Mouse (Mus musculus) adrenal gland (tissue): Measurements from ENCODE around the gene Tm4sf5.
"Not testable (repeated sequence)": the region's sequence is repeated elsewhere in the genome, so short reads cannot be mapped to it uniquely, and the experiment has no call there.

Experiments
- intact Hi-C: fragments of 180-260 bp; cut with DNase I; formaldehyde crosslinking; loops from one replicate; pipeline ENCODE4 v1.15.1; 2025
- long read RNA-seq, 2 experiments: library from polyadenylated mRNA; unstranded; transcript quantifications; one replicate each; pipeline ENCODE4 v2.0.0; 2020; ENCODE audit warnings: borderline replicate concordance in 1 of 2; ENCODE audit not compliant: insufficient replicate concordance in 1 of 2

The Tm4sf5 gene
- long read RNA-seq, experiment 1, result 0 reads
- long read RNA-seq, experiment 2, result 0 reads

DNA sequence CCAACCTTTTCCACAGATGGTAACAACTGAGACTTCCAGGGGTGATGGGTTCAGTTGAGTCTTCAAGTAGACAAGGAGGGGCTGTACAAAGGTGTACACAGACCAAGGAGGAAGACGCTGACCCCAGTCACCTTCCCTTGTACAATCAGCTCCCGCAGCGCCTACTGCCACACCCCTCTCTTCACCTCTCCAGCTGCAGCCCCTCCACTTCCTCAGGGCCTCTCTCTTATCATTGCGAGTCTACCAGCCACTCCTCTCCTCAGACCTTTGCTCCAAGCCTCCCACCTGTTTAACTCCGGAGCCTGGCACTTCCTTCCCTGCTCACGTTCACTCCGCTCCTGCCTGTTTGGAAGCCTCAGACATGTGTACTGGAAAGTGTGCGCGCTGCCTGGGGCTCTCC, at the start of gene Tm4sf5:
TSS of gene Tm4sf5 (plus strand) at position 275 of the 400 bp plus-strand sequence.
- intact Hi-C loops, result loop anchor here (5.0 kb wide), 2 partner anchors 73 to 93 kb away; partner anchors contain the start of genes Arrb2 and Pelp1

DNA sequence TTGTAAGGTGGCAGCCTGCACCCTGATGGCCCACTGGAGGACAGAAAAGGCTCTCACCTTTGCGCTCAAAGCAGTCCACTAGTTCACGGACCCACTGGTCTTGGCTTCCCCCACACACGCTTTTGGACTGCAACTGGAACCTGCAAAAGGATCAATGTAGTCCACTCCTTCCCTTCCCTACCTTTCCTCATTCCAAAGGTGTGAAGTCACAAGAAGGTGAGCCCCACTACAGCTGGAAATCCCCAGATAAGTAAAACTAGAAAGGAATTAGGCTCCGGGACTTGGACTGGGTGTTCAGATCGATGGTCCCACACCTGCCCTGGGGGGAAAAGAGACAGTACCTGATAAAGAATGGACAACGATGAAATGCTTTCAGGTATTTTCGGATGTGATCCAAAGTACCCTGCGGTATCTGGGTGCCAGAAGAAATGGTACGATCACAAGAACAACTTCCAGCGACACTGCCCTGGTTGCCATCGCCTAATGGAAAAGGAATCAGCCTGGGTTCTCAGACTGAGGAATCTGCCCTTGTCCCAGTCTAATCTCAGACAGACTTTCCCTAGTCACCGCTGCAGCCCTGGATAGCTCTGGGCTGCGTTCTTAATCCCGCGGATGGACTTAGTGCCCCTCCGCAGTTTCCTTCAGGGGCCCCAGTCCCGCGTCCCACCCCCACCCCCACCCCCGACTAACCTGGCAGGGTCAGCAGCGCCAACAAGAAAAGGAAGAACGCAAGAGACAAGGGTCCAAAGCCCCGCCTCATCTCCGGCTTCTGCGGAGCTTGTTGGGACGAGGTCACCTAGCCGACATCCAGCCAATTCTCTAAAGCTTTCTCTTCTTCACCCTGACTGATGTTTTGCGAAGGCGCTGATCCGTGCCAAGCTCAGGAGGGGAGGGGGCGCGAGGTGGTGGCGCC, 46.1 kb upstream of the Tm4sf5 start, which contains the start of gene Zmynd15:
TSS of gene Zmynd15 (plus strand) at position 746 of the 913 bp plus-strand sequence.
- intact Hi-C loops, result no loop called here

DNA sequence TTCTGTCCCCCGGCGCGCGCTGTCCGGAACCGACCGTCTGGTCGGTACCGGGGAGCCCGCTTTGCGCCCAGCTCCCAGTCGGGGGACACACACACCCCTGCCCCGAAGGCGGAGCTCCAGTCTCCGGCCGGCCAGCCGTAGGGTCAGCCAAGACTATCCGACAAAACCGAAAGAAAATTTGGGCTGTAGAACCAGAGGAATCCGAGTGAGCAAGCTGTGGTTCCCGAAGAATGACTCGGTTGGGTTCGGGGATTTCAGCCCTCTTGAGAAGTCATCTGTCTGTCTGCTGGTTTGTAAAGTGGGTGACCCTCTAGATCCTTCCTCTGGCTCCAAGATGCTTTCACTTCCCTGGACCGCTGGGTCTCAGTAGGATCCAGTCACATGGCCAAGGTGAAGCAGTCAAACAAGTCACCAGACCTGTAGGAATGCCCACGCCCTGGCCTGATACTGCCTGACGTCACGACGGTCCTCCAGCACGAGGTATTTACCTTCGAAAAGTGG, 45.4 kb upstream of the Tm4sf5 start, which contains the start of gene Cxcl16:
TSS of gene Cxcl16 (minus strand) at position 384 of the 501 bp plus-strand sequence.
- intact Hi-C loops, result no loop called here

DNA sequence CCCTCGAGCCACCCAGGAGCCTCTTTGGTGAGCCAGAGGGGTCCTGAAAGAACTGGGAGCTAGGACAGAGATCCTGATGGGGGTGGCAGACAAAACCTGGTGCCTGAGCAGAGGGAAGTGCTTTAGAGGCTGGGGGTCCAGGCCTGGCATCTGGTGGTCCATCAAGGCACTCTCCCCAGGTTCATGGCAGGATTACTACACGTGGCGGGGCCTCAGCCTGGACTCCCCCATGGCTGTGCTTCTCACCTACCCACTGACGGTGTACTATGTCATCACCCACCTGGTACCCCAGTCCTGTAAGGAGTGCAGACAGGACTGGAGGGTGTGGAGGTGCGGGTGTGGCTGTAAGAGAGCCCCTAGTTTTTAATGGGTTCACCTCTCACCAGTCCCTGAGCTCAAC, 41.1 kb upstream of the Tm4sf5 start:
- intact Hi-C loops, result no loop called here

DNA sequence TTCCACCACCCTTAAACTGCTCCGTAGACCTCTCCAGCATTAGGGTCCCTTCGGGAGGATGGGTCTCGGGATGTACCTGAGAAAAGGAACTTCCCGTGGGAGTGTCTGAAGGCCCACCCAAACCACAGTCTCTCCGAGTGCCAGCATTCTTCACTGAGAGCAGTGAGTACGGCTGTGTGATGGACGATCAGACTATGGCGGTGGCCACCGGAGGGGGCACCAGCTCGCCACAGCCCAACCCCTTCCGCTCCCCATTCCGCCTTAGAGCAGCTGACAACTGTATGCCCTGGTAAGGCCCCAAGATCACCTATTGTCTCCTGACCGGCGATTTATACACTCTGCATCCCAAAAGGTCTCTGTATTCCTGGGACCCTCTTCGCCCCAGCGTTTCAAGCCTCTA, 39.8 kb upstream of the Tm4sf5 start:
- intact Hi-C loops, result no loop called here

DNA sequence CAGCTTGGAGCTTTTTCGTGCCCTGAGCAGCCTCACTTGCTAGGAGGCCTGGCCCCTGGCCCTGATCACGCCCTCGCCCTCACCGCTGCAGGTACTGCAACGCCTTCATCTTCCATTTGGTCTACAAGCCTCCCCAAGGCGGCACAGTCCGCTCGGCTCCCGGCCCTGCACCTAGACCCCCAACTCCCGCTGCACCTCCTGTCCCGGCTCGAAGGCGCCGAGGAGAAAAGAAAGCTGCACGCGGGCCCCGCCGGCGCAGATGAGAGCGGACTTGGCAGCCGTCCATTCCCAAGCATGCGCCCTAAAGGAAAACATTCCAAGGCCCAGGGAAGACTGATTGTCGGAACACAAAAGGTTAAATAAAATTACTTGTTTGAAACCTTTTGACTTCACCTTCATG, 39.2 kb upstream of the Tm4sf5 start:
- intact Hi-C loops, result no loop called here

DNA sequence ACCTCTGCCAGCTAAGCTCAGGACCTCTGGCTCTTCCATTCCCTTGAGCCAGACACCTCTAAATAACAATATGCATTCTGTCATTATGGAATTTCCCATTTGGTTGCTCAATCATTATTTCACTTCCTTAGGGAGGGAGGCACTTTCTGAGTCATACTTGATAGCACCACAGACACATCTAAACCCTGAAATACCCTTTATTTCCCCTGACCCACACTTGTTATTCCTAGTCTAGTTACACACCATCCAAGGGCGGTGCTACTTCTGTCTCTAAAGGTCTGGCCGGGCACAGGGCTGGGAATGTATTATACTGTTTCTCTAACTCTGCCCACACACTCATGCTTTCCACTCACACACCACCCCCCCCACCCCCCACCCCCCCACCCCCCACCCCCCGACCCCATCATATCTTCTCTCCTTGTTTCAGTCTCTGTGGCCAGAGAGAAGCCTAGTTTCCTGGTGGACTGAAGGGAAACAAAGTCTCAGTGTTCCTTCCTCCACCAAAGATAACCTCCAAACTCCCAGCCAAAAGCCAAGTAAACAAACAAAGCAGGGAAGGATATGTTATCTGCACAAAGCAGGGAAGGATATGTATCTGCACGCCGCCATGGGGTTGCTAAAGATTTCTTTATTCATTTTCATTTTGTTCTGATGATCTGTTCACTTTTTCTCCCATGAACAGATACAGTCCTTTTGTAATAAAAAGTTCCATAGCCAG, 37.0 kb upstream of the Tm4sf5 start:
- intact Hi-C loops, result no loop called here

DNA sequence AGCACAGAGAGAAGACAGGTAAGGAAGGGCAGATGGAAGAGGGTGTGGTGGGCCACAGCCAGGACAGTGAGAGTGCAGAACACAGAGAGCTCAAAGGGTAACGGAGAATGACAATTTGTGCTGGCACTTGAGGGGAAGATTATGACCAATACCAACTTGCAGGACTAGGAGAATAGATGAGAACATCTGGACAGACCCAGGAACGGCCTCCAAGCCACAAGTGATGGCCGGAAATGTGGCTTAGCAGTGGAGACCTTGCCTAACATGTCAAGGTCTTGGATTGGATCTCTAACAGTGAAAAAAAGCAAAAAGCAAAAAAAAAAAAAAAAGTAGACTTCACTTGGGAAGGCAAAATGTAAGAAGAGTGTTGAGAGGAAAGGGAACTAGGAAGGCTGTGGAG, 35.3 kb upstream of the Tm4sf5 start:
- intact Hi-C loops, result no loop called here

DNA sequence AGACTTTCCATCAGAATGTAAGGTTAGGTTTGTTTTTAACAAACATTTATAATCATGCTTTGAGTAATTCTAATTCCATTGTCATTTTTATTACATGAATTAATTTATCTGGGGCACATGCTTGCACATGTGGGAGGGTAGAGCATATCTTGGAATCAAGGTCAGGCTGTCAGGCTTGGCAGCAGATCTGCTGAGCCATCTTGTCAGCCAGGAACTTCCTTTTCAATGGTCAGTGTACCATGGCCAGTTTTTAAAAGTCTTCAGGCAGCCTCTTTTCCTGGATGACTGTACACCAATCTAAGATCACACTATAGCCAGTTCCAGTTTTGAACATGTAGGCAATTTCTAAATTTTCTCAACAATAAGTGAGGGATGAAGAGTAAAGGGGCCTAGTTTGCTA, 32.3 kb upstream of the Tm4sf5 start:
- intact Hi-C loops, result no loop called here

DNA sequence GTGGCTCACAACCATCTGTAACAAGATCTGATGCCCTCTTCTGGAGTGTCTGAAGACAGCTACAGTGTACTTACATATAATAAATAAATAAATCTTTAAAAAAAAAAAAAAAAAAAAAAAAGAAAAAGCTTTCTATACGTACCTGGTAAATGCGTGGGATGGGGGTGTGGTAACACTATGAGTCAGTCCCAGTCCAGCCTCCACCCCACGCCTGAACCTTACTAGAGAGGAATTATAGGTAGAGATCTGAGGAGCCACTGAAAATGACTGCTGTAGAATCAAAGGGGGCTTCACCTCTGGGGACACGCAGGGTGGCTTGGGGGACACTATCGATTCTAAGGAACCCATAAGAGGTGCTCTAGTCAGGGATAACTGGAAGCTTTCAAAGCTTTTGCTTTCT, 31.8 kb upstream of the Tm4sf5 start:
- intact Hi-C loops, result not testable (repeated sequence)

DNA sequence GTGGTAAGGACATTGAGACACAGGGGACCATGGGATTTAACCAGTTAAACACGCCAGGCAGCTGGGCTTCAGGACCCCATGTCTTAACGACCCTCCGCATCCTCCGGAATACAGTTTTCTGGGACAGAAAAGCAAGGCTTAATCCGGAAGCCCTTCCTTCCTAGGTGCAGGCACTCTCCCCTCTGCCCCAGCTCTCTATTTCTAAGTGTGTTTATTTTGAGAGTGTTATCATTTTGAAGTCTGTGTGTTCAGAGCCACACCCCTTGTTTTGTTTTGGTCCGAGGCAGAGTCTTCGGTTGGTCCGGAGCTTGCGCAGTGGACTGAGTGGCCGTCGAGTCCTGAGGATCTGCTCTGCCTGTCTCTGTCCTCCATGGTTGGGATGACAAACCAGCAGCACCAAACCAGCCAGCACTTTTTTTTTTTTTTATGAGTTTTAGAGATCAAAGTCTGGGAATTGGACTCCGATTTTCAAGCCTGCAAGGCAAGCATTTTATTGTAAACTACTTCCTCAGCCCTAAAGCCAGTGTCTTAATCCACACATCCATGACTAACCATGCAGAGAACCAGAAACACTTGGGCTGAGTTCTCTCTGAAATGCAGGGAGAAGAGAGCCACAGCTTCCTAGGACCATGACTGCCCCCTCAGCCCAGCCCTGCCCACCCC, 30.0 kb upstream of the Tm4sf5 start:
- intact Hi-C loops, result no loop called here

DNA sequence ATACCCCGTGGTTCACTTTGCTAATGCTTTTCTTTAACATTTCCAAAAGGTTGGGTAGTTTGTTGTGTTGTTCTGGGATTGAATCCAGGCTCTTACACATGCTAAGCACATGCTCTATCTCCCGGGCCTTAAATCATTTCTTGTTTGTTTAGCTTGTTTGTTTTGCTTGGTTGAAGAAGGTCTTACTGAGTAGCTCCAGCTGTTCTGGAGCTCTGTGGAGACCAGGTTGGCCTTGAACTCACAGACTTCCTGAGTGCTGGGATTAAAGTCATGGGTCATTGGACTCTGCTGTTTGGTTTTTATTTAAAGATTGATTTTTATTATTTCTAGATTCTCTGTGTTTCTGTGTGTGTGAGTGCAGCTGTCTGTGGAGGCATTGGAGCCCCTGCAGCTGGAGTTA, 19.5 kb upstream of the Tm4sf5 start:
- intact Hi-C loops, result no loop called here

DNA sequence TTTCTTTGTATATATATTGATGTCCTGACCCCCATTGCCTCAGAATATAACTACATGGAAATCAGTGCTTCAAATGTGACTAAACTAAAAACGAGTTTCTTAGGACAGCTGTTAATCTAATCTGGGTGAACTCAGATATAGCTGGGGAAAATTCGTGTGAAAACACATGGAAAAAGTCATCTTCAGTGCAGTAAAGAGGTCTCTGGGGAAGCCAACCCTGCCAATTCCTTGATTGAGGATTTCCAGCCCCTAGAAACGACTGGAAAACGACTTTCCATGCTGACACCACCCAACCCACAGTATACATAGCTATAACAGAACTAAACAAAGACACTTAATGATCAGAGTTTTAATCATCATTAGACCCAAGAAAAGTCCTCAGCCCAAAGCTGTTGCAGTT, 17.2 kb upstream of the Tm4sf5 start:
- intact Hi-C loops, result no loop called here

DNA sequence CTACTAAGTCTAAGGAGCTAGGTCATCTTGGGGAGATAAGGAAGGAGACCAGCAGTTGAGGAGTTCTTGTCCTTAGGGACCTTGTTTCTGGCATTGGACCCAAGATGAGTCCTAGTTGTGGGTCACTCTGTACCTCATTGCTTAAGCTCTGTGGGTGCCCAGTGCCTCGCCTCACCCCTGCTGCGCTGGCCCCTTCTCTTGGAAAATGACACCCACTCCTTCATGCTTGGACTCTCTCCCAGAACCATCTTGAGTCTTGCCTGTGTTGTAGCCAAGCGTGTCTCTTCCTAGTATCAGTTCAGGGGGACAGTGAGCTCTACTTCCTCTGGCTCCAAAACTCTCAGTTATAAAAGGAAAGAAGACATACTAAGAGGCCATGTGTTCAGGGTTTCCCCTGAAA, 15.9 kb upstream of the Tm4sf5 start:
- intact Hi-C loops, result no loop called here

DNA sequence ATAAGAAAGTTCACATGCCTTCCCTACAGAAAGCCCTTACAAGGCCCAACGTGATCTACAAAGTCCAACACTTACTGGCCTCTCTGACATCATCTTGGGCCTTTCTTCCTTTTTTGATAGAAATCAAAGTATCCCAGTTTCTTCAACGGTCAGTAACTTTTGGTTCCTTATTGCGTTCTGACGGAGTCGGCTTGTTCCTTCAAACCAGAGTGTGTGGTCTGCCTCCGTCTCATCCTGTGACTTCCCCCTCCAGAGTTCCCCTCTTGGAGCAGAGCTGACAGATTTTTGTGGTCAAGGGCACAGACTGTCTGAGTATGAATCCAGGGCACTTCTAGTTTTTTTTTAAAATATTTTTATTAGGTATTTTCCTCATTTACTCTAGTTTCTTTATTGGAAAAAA, 15.4 kb upstream of the Tm4sf5 start:
- intact Hi-C loops, result no loop called here

DNA sequence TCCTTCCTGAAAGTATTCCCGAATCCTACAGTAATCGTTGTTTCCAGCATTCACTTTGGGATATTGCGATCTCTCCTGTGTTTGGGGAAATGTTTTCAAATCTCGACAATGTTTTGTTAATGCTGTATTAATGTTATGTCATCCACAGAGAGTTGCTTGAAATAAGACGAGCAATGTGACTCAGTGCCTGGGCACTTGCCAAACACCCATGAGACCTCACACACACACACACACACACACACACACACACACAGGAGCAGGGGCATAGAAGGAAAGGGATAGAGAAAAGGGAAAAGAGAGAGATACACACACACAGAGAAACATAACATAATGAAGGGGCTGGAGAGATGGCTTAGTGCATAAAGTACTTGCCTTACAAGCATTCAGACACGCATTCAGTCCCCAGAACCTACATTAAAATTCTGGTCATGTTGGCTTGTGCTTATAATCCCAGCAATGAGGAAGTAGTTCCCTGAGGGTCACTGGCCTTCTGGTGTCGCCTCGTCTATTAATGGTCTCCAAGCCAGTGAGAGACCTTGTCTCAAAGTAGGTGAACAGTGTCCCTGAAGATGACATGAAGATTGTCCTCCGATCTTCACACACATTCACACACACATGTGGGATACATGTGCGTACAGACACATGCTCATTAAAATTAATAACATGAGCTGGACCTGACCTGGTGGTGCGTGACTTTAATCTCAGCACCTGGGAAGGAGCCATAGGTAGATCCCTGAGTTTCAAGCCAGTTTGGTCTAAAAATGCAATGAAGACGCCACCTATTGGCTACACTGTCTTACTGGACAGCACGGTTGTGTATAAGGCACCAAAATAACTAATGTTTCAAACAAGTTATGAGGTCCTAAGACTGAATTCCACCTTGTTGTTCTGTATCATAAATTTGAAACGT, 5.2 kb upstream of the Tm4sf5 start:
- intact Hi-C loops, result no loop called here

DNA sequence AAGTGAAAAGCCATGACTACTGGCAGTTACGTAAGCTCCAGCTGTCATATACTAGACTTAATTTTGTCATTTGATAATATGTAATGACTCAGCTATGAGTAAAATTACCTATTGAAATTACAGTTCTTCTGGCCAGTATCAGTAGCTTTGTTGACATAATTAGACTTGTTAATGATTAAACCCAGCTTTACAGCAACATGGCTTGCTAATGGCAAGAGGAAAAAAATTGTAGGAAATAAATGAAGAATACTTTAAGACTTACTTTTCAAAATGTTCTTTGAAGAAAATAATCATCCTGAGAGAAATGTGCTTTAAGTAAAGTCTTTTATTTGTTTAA, 4.6 kb upstream of the Tm4sf5 start:
- intact Hi-C loops, result no loop called here

DNA sequence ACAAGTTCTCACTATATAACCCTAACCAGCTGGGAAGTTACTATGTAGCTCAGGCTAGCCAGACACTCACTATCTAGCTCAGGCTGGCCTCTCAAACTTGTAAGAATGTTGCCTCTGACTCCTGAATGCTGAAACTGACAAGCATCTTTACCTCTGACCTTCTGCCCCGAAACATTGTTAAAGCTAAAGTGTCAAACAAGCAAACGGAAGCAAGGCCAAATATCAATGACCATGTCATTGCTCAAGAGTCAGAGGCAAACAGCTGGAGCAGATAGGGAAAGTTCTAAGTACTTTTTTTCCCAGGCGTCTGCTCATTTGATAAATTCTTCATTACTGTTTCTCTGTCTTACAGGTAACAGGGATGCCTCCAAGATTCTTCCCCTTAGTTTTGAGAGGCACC, 3.0 kb upstream of the Tm4sf5 start:
- intact Hi-C loops, result loop anchor here (2.0 kb wide), 1 partner anchor 49 kb away; no protein-coding TSS in a partner anchor

DNA sequence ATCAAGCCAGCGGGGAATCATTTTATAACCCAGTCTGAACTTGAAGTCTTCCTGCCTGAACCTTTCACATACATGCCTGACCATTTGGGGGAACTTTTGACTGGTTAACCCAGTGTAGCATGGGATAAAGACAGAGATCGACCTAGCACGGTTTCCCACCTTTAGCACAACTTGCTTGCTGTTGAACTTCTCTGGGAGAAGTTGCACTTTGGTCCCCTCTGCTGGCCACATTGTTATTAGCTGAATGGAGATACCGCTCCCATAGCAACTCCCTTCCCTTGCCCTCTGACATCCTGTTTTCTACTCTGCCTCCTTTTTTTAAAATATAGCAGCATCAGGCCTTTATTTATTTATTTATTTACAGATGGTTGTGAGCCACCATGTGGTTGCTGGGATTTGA, 1.3 kb downstream of the Tm4sf5 start:
- intact Hi-C loops, result loop anchor here (5.0 kb wide), 2 partner anchors 74 to 94 kb away; partner anchors contain the start of genes Arrb2 and Pelp1

DNA sequence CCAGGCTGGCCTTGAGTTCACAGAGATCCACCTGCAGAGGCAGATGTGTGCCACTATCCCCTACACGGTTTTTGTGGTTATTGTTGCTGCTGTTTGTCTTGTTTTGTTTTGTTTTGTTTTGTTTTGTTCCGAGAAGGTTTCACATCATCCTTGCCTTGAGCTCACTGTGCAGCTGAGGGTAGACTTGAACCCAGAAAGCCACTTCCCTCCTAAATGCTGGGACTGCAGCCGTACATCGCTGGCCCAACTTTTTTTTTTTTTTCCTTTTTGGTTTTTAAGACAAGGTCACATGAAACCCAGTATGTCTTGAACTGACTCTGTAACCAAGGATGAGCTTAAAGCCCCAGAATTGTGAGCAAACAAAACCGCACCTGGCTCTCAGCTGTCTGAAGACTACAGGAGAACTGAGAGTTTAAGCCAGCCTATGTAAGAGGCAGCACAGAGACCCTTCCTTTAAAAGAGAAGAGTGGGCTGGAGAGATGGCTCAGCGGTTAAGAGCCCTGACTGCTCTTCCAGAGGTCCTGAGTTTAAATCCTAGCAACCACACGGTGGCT, 2.0 kb downstream of the Tm4sf5 start:
- intact Hi-C loops, result loop anchor here (5.0 kb wide), 2 partner anchors 75 to 95 kb away; partner anchors contain the start of genes Arrb2 and Pelp1
